Mouse (Mus musculus): Measurements from ENCODE around the gene Ier3. TPM values are rescaled to one million over a fixed set of nuclear protein-coding genes. Genes with fewer than 3 reads are reported as not detected.

Ier3 gene
- polyA plus RNA-seq (2012; rRNA removed): 16.8 and 19.5 TPM in 2 replicates

GRCm38 (mm10) chr17:35821439-35822430 is at the start of gene Ier3:
Gene Ier3, plus strand, starts transcription at chr17:35821684.
- DNase-seq (ENCODE audit: low read depth): no peak

- DNase-seq (ENCODE audit: low read depth): no peak
Observed at GRCm38 (mm10) chr17:35776811-35777609, 44.5 kb upstream of the Ier3 start.

GRCm38 (mm10) chr17:35778965-35779364 is 42.5 kb upstream of the Ier3 start:
- no peak for DNase-seq (ENCODE audit: low read depth)

- DNase-seq (ENCODE audit: low read depth): no peak
Observed at GRCm38 (mm10) chr17:35779466-35780205, 41.8 kb upstream of the Ier3 start.

GRCm38 (mm10) chr17:35780362-35780761 is 41.1 kb upstream of the Ier3 start:
- DNase-seq (ENCODE audit: low read depth): no peak

GRCm38 (mm10) chr17:35782398-35782797 is 39.1 kb upstream of the Ier3 start:
- DNase-seq (ENCODE audit: low read depth): no peak

- DNase-seq (ENCODE audit: low read depth): no peak
Observed at GRCm38 (mm10) chr17:35782924-35783323, 38.6 kb upstream of the Ier3 start.

- peak; percentile 60 for DNase-seq (ENCODE audit: low read depth)
Observed at GRCm38 (mm10) chr17:35783944-35784343, 37.5 kb upstream of the Ier3 start.

GRCm38 (mm10) chr17:35785140-35785539 is 36.3 kb upstream of the Ier3 start:
- no peak for DNase-seq (ENCODE audit: low read depth)

- DNase-seq (ENCODE audit: low read depth): no peak
Observed at GRCm38 (mm10) chr17:35787493-35787892, 34.0 kb upstream of the Ier3 start.

- no peak for DNase-seq (ENCODE audit: low read depth)
Observed at GRCm38 (mm10) chr17:35788025-35788424, 33.5 kb upstream of the Ier3 start.

- DNase-seq (ENCODE audit: low read depth): no peak
Observed at GRCm38 (mm10) chr17:35790933-35791332, 30.6 kb upstream of the Ier3 start.

GRCm38 (mm10) chr17:35792837-35793236 is 28.6 kb upstream of the Ier3 start:
- DNase-seq (ENCODE audit: low read depth): no peak

- no peak for DNase-seq (ENCODE audit: low read depth)
Observed at GRCm38 (mm10) chr17:35795099-35795498, 26.4 kb upstream of the Ier3 start.

- DNase-seq (ENCODE audit: low read depth): no peak
Observed at GRCm38 (mm10) chr17:35795656-35796055, 25.8 kb upstream of the Ier3 start.

- DNase-seq (ENCODE audit: low read depth): no peak
Observed at GRCm38 (mm10) chr17:35796835-35797234, 24.6 kb upstream of the Ier3 start.

GRCm38 (mm10) chr17:35800905-35801304 is 20.6 kb upstream of the Ier3 start:
- no peak for DNase-seq (ENCODE audit: low read depth)

GRCm38 (mm10) chr17:35803020-35803419 is 18.5 kb upstream of the Ier3 start:
- no peak for DNase-seq (ENCODE audit: low read depth)

- DNase-seq (ENCODE audit: low read depth): no peak
Observed at GRCm38 (mm10) chr17:35803858-35804399, 17.6 kb upstream of the Ier3 start.

GRCm38 (mm10) chr17:35808073-35808472 is 13.4 kb upstream of the Ier3 start:
- DNase-seq (ENCODE audit: low read depth): no peak

GRCm38 (mm10) chr17:35809395-35809794 is 12.1 kb upstream of the Ier3 start:
- no peak for DNase-seq (ENCODE audit: low read depth)

All from gonadal fat pad, adult 2 months (tissue).